Mouse (Mus musculus): Measurements from ENCODE around the gene Tex21. TPM values are rescaled to one million over a fixed set of nuclear protein-coding genes. Genes with fewer than 3 reads are reported as not detected.

Gene Tex21
- polyA plus RNA-seq, 2 experiments: 0.06 to 0.19 TPM

- no peak for DNase-seq (ENCODE audit: low spot score)
- no peak overlapping the region for H3K4me3 ChIP-seq (replicated peaks; ENCODE audit: low read length)
- H3K9me3 ChIP-seq (ENCODE audit: control insufficient read depth, low read length): no peaks in the 10 kb centered on the region
- H3K27ac ChIP-seq (replicated peaks; ENCODE audit: low read depth, low read length): no peak overlapping the region
- H3K36me3 ChIP-seq (ENCODE audit: control insufficient read depth, insufficient read depth, low read length): peaks cover 8% of the 10 kb centered on the region; the same call in 1 of the 2 replicates
- H3K4me2 ChIP-seq (replicated peaks; ENCODE audit: low read depth, low read length, severe bottlenecking): no peak overlapping the region
- WGBS: 80% methylated on average over 9 of the region's 9 CpGs
- no peak overlapping the region for H3K9ac ChIP-seq (ENCODE audit: low read depth, low read length, severe bottlenecking)
- no peaks in the 10 kb centered on the region for H3K27me3 ChIP-seq (ENCODE audit: control insufficient read depth, insufficient read depth, low read length)
- no peak for TF ChIP-seq POLR2A (IDR thresholded peaks at IDR 0.05; ENCODE audit: borderline replicate concordance, extremely low read depth, insufficient read depth, insufficient read length)
- ATAC-seq (ENCODE audit: low FRiP score, low read depth): no peak
- no peaks in the 10 kb centered on the region for H3K4me1 ChIP-seq (ENCODE audit: control insufficient read depth, insufficient read depth, low read length)
These were observed 20.3 kb upstream of the Tex21 start for GRCm38 (mm10) chr12:76266875-76267274.

GRCm38 (mm10) chr12:76265001-76265400 is 18.5 kb upstream of the Tex21 start:
- ATAC-seq (ENCODE audit: low FRiP score, low read depth) (no peak), DNase-seq (ENCODE audit: low spot score) (no peak)
- H3K9me3 ChIP-seq (ENCODE audit: control insufficient read depth, low read length): no peaks in the 10 kb centered on the region
- H3K9ac ChIP-seq (ENCODE audit: low read depth, low read length, severe bottlenecking): no peak overlapping the region
- 77% methylated on average over 6 of the region's 6 CpGs for WGBS
- no peak for TF ChIP-seq POLR2A (IDR thresholded peaks at IDR 0.05; ENCODE audit: borderline replicate concordance, extremely low read depth, insufficient read depth, insufficient read length)
- H3K4me1 ChIP-seq (ENCODE audit: control insufficient read depth, insufficient read depth, low read length): no peaks in the 10 kb centered on the region
- H3K36me3 ChIP-seq (ENCODE audit: control insufficient read depth, insufficient read depth, low read length): no peaks in the 10 kb centered on the region
- H3K4me2 ChIP-seq (replicated peaks; ENCODE audit: low read depth, low read length, severe bottlenecking): no peak overlapping the region
- H3K4me3 ChIP-seq (replicated peaks; ENCODE audit: low read length): no peak overlapping the region
- H3K27me3 ChIP-seq (ENCODE audit: control insufficient read depth, insufficient read depth, low read length): no peaks in the 10 kb centered on the region
- H3K27ac ChIP-seq (replicated peaks; ENCODE audit: low read depth, low read length): no peak overlapping the region

GRCm38 (mm10) chr12:76264325-76264965 is 17.9 kb upstream of the Tex21 start:
- Histone ChIP-seq H3K4me1 (ENCODE audit: control insufficient read depth, insufficient read depth, low read length) (no peaks in the 10 kb centered on the region), H3K27me3 (ENCODE audit: control insufficient read depth, insufficient read depth, low read length) (no peaks in the 10 kb centered on the region), H3K4me3 (replicated peaks; ENCODE audit: low read length) (no peak overlapping the region), H3K36me3 (ENCODE audit: control insufficient read depth, insufficient read depth, low read length) (no peaks in the 10 kb centered on the region), H3K27ac (replicated peaks; ENCODE audit: low read depth, low read length) (no peak overlapping the region), H3K4me2 (replicated peaks; ENCODE audit: low read depth, low read length, severe bottlenecking) (no peak overlapping the region), H3K9ac (ENCODE audit: low read depth, low read length, severe bottlenecking) (no peak overlapping the region), H3K9me3 (ENCODE audit: control insufficient read depth, low read length) (no peaks in the 10 kb centered on the region)
- TF ChIP-seq POLR2A (IDR thresholded peaks at IDR 0.05; ENCODE audit: borderline replicate concordance, extremely low read depth, insufficient read depth, insufficient read length): no peak
- DNase-seq (ENCODE audit: low spot score) (no peak), ATAC-seq (ENCODE audit: low FRiP score, low read depth) (no peak)
- 89% methylated on average over 9 of the region's 9 CpGs for WGBS

GRCm38 (mm10) chr12:76263876-76264275 is 17.3 kb upstream of the Tex21 start:
- no peak for DNase-seq (ENCODE audit: low spot score)

GRCm38 (mm10) chr12:76262918-76263317 is 16.4 kb upstream of the Tex21 start:
- H3K9ac ChIP-seq (ENCODE audit: low read depth, low read length, severe bottlenecking): no peak overlapping the region

More at GRCm38 (mm10) chr12:76263876-76264275, 17.3 kb upstream of the Tex21 start:
- Histone ChIP-seq H3K4me1 (ENCODE audit: control insufficient read depth, insufficient read depth, low read length) (no peaks in the 10 kb centered on the region), H3K9me3 (ENCODE audit: control insufficient read depth, low read length) (no peaks in the 10 kb centered on the region), H3K36me3 (ENCODE audit: control insufficient read depth, insufficient read depth, low read length) (no peaks in the 10 kb centered on the region), H3K9ac (ENCODE audit: low read depth, low read length, severe bottlenecking) (no peak overlapping the region), H3K4me2 (replicated peaks; ENCODE audit: low read depth, low read length, severe bottlenecking) (no peak overlapping the region), H3K27me3 (ENCODE audit: control insufficient read depth, insufficient read depth, low read length) (no peaks in the 10 kb centered on the region), H3K4me3 (replicated peaks; ENCODE audit: low read length) (no peak overlapping the region), H3K27ac (replicated peaks; ENCODE audit: low read depth, low read length) (no peak overlapping the region)
- WGBS: 75% methylated on average over 1 of the region's 1 CpGs
- no peak for ATAC-seq (ENCODE audit: low FRiP score, low read depth)
- TF ChIP-seq POLR2A (IDR thresholded peaks at IDR 0.05; ENCODE audit: borderline replicate concordance, extremely low read depth, insufficient read depth, insufficient read length): no peak

More at GRCm38 (mm10) chr12:76262918-76263317, 16.4 kb upstream of the Tex21 start:
- 88% methylated on average over 4 of the region's 4 CpGs for WGBS
- no peak for ATAC-seq (ENCODE audit: low FRiP score, low read depth)
- Histone ChIP-seq H3K9me3 (ENCODE audit: control insufficient read depth, low read length) (no peaks in the 10 kb centered on the region), H3K4me1 (ENCODE audit: control insufficient read depth, insufficient read depth, low read length) (no peaks in the 10 kb centered on the region), H3K4me2 (replicated peaks; ENCODE audit: low read depth, low read length, severe bottlenecking) (no peak overlapping the region), H3K36me3 (ENCODE audit: control insufficient read depth, insufficient read depth, low read length) (no peaks in the 10 kb centered on the region), H3K4me3 (replicated peaks; ENCODE audit: low read length) (no peak overlapping the region), H3K27me3 (ENCODE audit: control insufficient read depth, insufficient read depth, low read length) (no peaks in the 10 kb centered on the region), H3K27ac (replicated peaks; ENCODE audit: low read depth, low read length) (no peak overlapping the region)
- no peak for TF ChIP-seq POLR2A (IDR thresholded peaks at IDR 0.05; ENCODE audit: borderline replicate concordance, extremely low read depth, insufficient read depth, insufficient read length)
- no peak for DNase-seq (ENCODE audit: low spot score)
